Mouse (Mus musculus): ENCODE measurements around the gene Tnf.
"Not testable (repeated sequence)": the region's sequence is repeated elsewhere in the genome, so short reads cannot be mapped to it uniquely, and the experiment has no call there.

Tnf gene

GRCm38 (mm10) chr17:35234903-35235302 lies 33.1 kb upstream of the Tnf start:
- DNase-seq (ENCODE audit: extremely low spot score, low read depth, low spot score) = no peak

GRCm38 (mm10) chr17:35234090-35234489 lies 32.3 kb upstream of the Tnf start:
- DNase-seq (ENCODE audit: extremely low spot score, low read depth, low spot score) = not testable (repeated sequence)

GRCm38 (mm10) chr17:35233114-35233980 lies 31.5 kb upstream of the Tnf start, which contains the start of gene Atp6v1g2:
Gene Atp6v1g2, plus strand, starts transcription at chr17:35233660.
- no peak for DNase-seq (ENCODE audit: extremely low spot score, low read depth, low spot score)

- DNase-seq (ENCODE audit: extremely low spot score, low read depth, low spot score) = no peak
Observed at GRCm38 (mm10) chr17:35232659-35233058, 30.9 kb upstream of the Tnf start.

GRCm38 (mm10) chr17:35232043-35232442 lies 30.2 kb upstream of the Tnf start:
- peak; percentile 73 for DNase-seq (ENCODE audit: extremely low spot score, low read depth, low spot score)

GRCm38 (mm10) chr17:35231022-35231421 lies 29.2 kb upstream of the Tnf start:
- no peak for DNase-seq (ENCODE audit: extremely low spot score, low read depth, low spot score)

- DNase-seq (ENCODE audit: extremely low spot score, low read depth, low spot score) = no peak
Observed at GRCm38 (mm10) chr17:35226561-35227046, 24.8 kb upstream of the Tnf start.

GRCm38 (mm10) chr17:35225456-35225855 lies 23.6 kb upstream of the Tnf start:
- no peak for DNase-seq (ENCODE audit: extremely low spot score, low read depth, low spot score)

- no peak for DNase-seq (ENCODE audit: extremely low spot score, low read depth, low spot score)
Observed at GRCm38 (mm10) chr17:35224641-35225040, 22.8 kb upstream of the Tnf start.

- DNase-seq (ENCODE audit: extremely low spot score, low read depth, low spot score) = no peak
Observed at GRCm38 (mm10) chr17:35222299-35222698, 20.5 kb upstream of the Tnf start.

GRCm38 (mm10) chr17:35220156-35220952 lies 18.5 kb upstream of the Tnf start, which contains the start of gene Gm16181:
Gene Gm16181, plus strand, starts transcription at chr17:35220834.
- DNase-seq (ENCODE audit: extremely low spot score, low read depth, low spot score) = no peak

- DNase-seq (ENCODE audit: extremely low spot score, low read depth, low spot score) = no peak
Observed at GRCm38 (mm10) chr17:35219601-35220041, 17.8 kb upstream of the Tnf start.

- DNase-seq (ENCODE audit: extremely low spot score, low read depth, low spot score) = no peak
Observed at GRCm38 (mm10) chr17:35218516-35219193, 16.8 kb upstream of the Tnf start.

- no peak for DNase-seq (ENCODE audit: extremely low spot score, low read depth, low spot score)
Observed at GRCm38 (mm10) chr17:35213071-35213470, 11.3 kb upstream of the Tnf start.

GRCm38 (mm10) chr17:35210593-35210992 lies 8.8 kb upstream of the Tnf start:
- DNase-seq (ENCODE audit: extremely low spot score, low read depth, low spot score) = no peak

GRCm38 (mm10) chr17:35209785-35210535 lies 8.2 kb upstream of the Tnf start:
- no peak for DNase-seq (ENCODE audit: extremely low spot score, low read depth, low spot score)

- no peak for DNase-seq (ENCODE audit: extremely low spot score, low read depth, low spot score)
Observed at GRCm38 (mm10) chr17:35205380-35205769, 3.6 kb upstream of the Tnf start.

- no peak for DNase-seq (ENCODE audit: extremely low spot score, low read depth, low spot score)
Observed at GRCm38 (mm10) chr17:35204494-35205379, 2.9 kb upstream of the Tnf start, which contains the start of gene Lta. Gene Lta, minus strand, starts transcription at chr17:35205351.

- no peak for DNase-seq (ENCODE audit: extremely low spot score, low read depth, low spot score)
Observed at GRCm38 (mm10) chr17:35202442-35202841, 635 bp upstream of the Tnf start.
